Mouse (Mus musculus) lung, embryonic 15.5 days (tissue): Measurements from ENCODE around the gene Galnt10. TPM values are rescaled to one million over a fixed set of nuclear protein-coding genes. Genes with fewer than 3 reads are reported as not detected.

Source experiments
- ATAC-seq: fragments of 200-750 bp; cut with Nextera tagmentation; 2 replicates; pipeline ENCODE4 v1.8.0; 2017; ENCODE audit warnings: moderate number of reproducible peaks, borderline replicate concordance; ENCODE audit not compliant: low FRiP score, low TSS enrichment; ENCODE audit errors: extremely low read depth
- H3K27ac ChIP-seq: fragments of 300-500 bp; sonication (generic); 2 replicates; pipeline ENCODE4 v1.5.1; 2015; ENCODE audit warnings: moderate library complexity, mild to moderate bottlenecking, inconsistent platforms
- H3K27me3 ChIP-seq: fragments of 300-500 bp; sonication (generic); 2 replicates; pipeline ENCODE4 v1.6.1; 2015; ENCODE audit warnings: inconsistent platforms
- H3K36me3 ChIP-seq: fragments of 300-500 bp; sonication (generic); 2 replicates; pipeline ENCODE4 v1.6.1; 2015; ENCODE audit warnings: inconsistent platforms
- H3K4me1 ChIP-seq: fragments of 300-500 bp; sonication (generic); 2 replicates; pipeline ENCODE4 v1.6.1; 2015; ENCODE audit warnings: inconsistent platforms
- H3K4me2 ChIP-seq: fragments of 300-500 bp; sonication (generic); 2 replicates; pipeline ENCODE4 v1.6.1; 2015; ENCODE audit warnings: inconsistent platforms, mild to moderate bottlenecking, moderate library complexity
- H3K4me3 ChIP-seq: fragments of 300-500 bp; sonication (generic); 2 replicates; pipeline ENCODE4 v1.5.1; 2015; ENCODE audit warnings: mild to moderate bottlenecking, inconsistent platforms
- H3K9ac ChIP-seq: fragments of 300-500 bp; sonication (generic); 2 replicates; pipeline ENCODE4 v1.6.1; 2015; ENCODE audit warnings: inconsistent platforms
- H3K9me3 ChIP-seq: fragments of 300-500 bp; sonication (generic); 2 replicates; pipeline ENCODE4 v1.6.1; 2016; ENCODE audit warnings: inconsistent platforms
- WGBS: fragments of 180-500 bp; shearing (Covaris S2); methylation state at CpG from one replicate; pipeline ENCODE4 v1.1.7; 2015; 5-methylcytosine and 5-hydroxymethylcytosine counted together
- polyA plus RNA-seq: library from polyadenylated mRNA; unstranded; fragments of >200 nt; fragmentation: Nextera tagmentation; extraction: Ambion mirVana; gene quantifications from 2 replicates; pipeline ENCODE4 v1.2.1, GENCODE M21; 2015

Galnt10 gene
- polyA plus RNA-seq, 1 experiment from 2014 or later, result 15.3 TPM

DNA sequence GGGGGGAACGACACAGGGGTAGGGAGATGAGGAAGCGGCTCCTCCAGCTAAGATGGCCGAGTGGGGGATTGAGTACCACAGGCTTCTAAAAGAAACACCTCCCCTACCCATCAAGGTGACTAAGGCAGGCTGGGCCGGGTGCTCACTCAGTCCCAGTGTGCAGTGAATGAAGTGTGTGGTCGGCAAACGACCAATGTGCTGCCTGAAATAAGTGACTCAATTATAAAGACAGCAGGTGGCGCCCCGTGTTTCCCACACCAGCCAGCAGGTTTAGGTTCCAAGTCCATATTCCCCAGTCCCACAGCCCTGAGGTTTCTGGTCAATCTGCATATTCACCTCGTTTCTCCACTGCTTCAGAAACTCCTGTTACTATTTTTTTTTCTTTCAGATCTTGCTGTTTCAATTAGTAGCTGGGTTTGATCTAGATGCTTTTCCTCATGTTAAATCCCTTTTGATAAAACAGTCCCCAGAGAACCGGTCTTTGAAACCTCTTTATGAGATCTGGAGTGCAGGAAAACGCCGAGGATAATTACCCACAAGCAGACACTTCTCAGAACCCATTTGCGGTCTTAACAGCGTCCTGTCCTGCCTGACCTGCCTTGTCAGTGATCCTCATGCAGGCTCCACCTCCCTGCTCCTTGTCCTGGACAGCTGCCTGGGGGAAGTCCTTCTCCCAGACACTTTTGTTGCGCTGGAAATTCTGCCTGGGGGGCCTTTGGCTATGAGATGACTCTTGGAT is 27.5 kb upstream of the Galnt10 start:
- Histone ChIP-seq H3K9me3 (no peaks in the 10 kb centered on the region), H3K9ac (no peak overlapping the region), H3K27ac (no peak overlapping the region), H3K4me1 (peaks cover 3% of the 10 kb centered on the region; the same call in 1 of the 2 replicates), H3K27me3 (peaks cover 12% of the 10 kb centered on the region; the same call in 1 of the 2 replicates), H3K4me2 (no peak overlapping the region), H3K4me3 (no peak overlapping the region), H3K36me3 (no peaks in the 10 kb centered on the region)
- 25% methylated on average over 15 of the region's 15 CpGs for WGBS
- no peak for ATAC-seq

DNA sequence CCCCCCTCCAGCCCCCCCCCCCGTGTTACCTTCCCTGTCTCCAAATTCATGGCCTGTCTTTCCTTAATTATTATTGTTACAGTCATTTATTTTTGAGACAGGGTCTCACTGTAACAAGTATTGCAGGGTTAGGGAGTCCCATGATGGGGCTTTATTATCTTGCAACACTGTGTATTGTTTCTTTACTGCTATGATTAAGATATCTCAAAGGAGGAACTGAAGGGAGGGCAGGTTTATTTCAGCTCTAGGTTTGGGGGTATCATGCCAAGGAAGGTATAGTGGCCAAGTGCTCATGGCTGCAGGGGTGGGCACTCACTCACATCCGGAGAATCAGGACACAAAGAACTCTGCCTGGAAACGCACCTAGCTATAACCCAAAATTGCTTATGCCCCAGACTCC is 23.8 kb upstream of the Galnt10 start:
- H3K4me3 ChIP-seq, result no peak overlapping the region
- 77% methylated on average over 3 of the region's 3 CpGs for WGBS
- no peak overlapping the region for H3K9ac ChIP-seq
- H3K4me1 ChIP-seq, result peaks cover 12% of the 10 kb centered on the region; the same call in 1 of the 2 replicates
- H3K36me3 ChIP-seq, result no peaks in the 10 kb centered on the region
- H3K9me3 ChIP-seq, result no peaks in the 10 kb centered on the region
- no peak overlapping the region for H3K27ac ChIP-seq
- H3K27me3 ChIP-seq, result peaks cover 4% of the 10 kb centered on the region; the same call in 1 of the 2 replicates
- ATAC-seq, result no peak
- no peak overlapping the region for H3K4me2 ChIP-seq

DNA sequence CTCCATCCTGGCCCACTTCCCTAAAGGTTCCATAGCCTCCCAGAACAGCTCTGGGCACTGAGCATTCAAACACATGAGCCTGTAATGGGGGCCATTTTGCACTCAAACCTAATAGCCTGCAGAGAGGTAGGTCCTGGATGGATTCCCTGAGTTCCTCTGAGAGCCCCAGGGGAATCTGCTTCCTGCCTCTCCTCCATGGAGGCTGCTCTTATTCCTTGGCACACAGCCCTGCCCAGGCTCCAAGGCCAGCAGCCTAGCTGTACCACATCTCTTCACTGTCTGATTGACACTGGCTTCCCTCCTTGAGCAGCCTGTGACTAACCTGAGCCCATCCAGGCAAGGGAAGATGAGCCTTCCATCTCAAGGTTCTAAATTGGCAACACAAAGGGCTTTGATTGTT is 23.4 kb upstream of the Galnt10 start:
- peaks cover 3% of the 10 kb centered on the region; the same call in 1 of the 2 replicates for H3K27me3 ChIP-seq
- ATAC-seq, result no peak
- no peaks in the 10 kb centered on the region for H3K9me3 ChIP-seq
- no peak overlapping the region for H3K4me2 ChIP-seq
- H3K4me3 ChIP-seq, result no peak overlapping the region
- H3K9ac ChIP-seq, result no peak overlapping the region
- H3K36me3 ChIP-seq, result no peaks in the 10 kb centered on the region
- no peak overlapping the region for H3K27ac ChIP-seq
- H3K4me1 ChIP-seq, result peaks cover 12% of the 10 kb centered on the region; the same call in 1 of the 2 replicates

DNA sequence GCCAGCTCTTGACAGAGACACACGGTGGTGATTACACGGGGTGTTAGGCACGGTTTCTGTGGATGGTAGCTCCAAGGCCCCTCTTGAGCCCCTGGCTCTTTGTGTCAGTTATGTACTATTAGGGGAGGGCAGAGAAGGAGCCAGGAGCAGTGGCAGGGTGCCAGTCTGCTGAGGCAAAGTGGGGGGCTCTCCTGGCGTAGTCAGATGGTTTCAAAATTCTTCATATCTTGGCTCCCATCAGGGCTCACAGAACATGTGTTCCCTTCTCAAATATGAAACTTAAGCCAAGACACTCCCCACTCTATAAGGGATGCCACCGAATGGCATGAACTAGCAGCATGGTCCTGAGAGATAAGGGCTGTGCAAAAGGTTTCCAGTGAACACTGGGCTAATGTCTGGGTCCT is 20.8 kb upstream of the Galnt10 start:
- ATAC-seq, result no peak
- 51% methylated on average over 5 of the region's 5 CpGs for WGBS

DNA sequence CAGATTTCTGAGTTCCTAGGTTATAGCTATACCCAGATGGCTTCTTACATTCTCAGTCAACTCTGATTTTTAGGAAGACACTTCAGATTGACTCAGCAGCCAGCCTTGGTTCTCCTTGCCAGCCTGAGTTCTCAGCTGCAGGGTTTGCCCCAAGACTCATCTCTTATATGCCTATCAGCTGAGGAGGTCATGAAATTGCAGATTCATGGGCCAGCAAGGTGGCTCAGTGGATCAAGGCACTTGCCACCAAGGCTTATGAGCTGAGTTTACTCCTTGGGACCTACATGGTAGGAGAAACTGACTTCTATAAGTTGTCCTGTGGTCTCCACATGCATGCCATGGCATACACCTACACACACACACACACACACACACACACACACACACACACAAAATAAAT is 19.8 kb upstream of the Galnt10 start:
- H3K4me3 ChIP-seq, result no peak overlapping the region
- no peak overlapping the region for H3K9ac ChIP-seq
- peaks cover 21% of the 10 kb centered on the region for H3K4me1 ChIP-seq
- H3K36me3 ChIP-seq, result no peaks in the 10 kb centered on the region
- no peak overlapping the region for H3K27ac ChIP-seq
- ATAC-seq, result no peak
- H3K9me3 ChIP-seq, result no peaks in the 10 kb centered on the region
- H3K27me3 ChIP-seq, result no peaks in the 10 kb centered on the region
- H3K4me2 ChIP-seq, result no peak overlapping the region

More for the DNA sequence above, 20.8 kb upstream of the Galnt10 start:
- Histone ChIP-seq H3K27ac (no peak overlapping the region), H3K4me3 (no peak overlapping the region), H3K9ac (no peak overlapping the region), H3K4me1 (peaks cover 21% of the 10 kb centered on the region), H3K36me3 (no peaks in the 10 kb centered on the region), H3K4me2 (no peak overlapping the region), H3K27me3 (no peaks in the 10 kb centered on the region), H3K9me3 (no peaks in the 10 kb centered on the region)

DNA sequence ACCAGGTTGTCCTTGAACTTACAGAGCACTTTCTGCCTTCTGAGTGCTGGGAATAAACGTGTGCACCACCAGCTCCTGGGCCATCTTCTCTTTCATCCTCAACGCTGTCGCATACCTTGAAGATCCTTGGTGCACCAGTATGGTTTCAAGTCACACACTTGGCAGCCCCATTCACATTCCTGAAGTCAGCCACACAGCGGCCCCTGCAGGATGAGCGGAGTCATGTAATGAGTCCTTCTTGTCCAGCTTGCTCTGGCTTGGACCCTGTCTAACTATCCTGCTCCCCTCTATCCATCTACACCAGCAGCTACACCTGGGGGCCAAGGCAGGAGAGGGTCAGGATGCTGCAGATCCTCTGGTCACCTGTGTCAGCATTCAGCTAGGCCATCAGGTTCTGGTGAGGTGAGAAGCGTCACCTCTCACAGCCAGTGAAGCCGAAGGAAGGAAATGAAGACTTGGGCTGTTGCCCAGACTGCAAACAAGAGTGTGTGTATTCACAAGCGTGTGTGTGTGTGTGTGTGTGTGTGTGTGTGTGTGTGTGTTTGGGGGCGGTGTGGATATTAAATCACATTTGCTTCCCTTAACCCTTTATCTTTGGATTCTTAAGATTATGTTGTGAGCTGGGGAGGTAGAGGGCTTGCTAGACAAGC is 18.0 kb upstream of the Galnt10 start:
- no peak overlapping the region for H3K4me2 ChIP-seq
- H3K4me3 ChIP-seq, result no peak overlapping the region
- H3K4me1 ChIP-seq, result peaks cover 25% of the 10 kb centered on the region
- no peaks in the 10 kb centered on the region for H3K36me3 ChIP-seq
- no peak for ATAC-seq
- H3K9ac ChIP-seq, result no peak overlapping the region
- 30% methylated on average over 9 of the region's 9 CpGs for WGBS
- H3K27me3 ChIP-seq, result no peaks in the 10 kb centered on the region
- no peaks in the 10 kb centered on the region for H3K9me3 ChIP-seq
- H3K27ac ChIP-seq, result no peak overlapping the region

DNA sequence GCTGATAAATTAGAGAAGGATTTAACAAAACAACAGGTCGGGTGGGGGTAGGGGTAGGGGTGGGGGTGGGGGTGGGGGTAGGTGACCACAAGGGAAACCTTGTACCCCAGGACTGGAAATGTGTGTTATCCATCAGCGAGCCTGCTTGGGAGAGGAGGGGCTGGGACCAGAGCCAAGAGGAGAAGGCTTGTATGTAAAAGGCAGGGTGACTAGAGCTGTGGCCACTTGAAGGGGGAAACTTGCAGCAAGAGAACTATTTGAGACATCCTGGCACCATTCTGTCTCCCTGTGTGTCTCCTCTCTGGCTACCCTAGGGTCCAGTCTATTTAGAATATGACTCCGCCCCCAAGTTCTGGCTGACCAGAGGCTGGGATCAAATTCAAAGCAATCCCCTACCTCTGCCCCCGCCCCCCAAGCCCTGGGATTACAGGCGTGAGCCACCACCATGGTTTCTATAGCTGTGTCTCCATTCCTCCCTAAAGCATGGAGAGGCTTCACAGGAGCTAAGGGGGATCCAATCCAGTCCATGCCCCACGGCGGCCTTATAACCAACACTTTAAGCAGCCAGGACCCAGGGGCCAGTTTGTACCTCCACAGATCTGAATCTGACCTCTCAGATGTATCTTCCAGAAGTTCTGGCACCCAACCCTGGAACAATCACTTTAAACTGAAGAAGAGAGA is 13.3 kb upstream of the Galnt10 start:
- Histone ChIP-seq H3K9ac (no peak overlapping the region), H3K27ac (no peak overlapping the region), H3K4me1 (peaks cover 16% of the 10 kb centered on the region), H3K9me3 (no peaks in the 10 kb centered on the region), H3K36me3 (no peaks in the 10 kb centered on the region), H3K4me2 (no peak overlapping the region), H3K4me3 (no peak overlapping the region), H3K27me3 (peaks cover 8% of the 10 kb centered on the region; the same call in 1 of the 2 replicates)
- ATAC-seq, result no peak
- 65% methylated on average over 7 of the region's 7 CpGs for WGBS

DNA sequence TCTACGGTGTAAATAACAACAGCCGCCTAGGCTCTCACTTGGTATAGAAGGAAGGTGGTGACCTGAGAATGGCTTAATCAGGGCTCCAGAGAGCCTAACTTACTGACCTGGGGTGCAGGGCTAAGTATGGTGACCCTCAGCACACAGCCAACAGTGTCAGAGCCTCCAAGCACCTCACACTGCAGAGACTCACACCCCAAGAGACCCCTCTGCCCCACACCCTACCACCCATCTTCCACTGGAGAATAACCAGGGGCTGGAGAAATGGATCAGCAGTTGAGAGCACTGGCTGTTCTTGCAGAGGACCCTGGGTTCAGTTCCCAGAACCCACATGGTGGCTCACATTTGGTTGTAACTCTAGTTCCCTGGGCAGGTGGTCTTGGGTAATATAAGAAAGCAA is 12.2 kb upstream of the Galnt10 start:
- no peak overlapping the region for H3K9ac ChIP-seq
- 90% methylated on average over 2 of the region's 2 CpGs for WGBS
- H3K4me1 ChIP-seq, result peaks cover 5% of the 10 kb centered on the region; the same call in 1 of the 2 replicates
- H3K27ac ChIP-seq, result no peak overlapping the region
- no peak for ATAC-seq
- no peak overlapping the region for H3K4me3 ChIP-seq
- no peak overlapping the region for H3K4me2 ChIP-seq
- H3K36me3 ChIP-seq, result no peaks in the 10 kb centered on the region
- peaks cover 8% of the 10 kb centered on the region; the same call in 1 of the 2 replicates for H3K27me3 ChIP-seq
- H3K9me3 ChIP-seq, result no peaks in the 10 kb centered on the region

DNA sequence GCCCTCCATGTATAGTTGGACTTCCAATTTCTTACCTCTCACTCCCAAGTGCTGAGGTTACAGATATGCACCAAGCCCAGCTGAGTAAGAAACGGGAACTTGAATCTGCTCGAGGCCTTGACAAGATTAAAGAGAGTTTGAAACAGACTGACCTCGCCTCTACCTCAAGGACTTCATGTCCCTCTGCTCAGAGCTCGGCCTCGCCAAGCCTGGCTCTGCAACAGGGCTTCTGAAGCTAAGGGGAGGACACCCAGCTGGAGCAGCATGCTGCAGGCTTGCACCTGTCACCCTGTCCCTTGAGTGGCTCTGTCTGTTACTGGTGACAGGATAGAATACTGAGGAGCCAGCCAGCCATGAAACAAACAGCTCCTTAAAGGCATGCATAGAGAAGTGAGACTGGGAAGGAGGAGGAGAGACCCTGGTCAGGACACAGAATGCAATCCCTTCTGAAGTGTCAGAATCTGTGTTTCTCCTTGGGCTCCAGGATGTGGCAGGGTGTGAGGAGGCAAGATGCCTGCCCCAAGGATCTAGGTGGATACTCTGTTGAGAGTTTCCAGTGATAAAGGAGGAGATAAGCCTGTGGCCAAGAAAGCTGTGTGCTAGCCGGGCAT is 11.2 kb upstream of the Galnt10 start:
- Histone ChIP-seq H3K27me3 (peaks cover 8% of the 10 kb centered on the region; the same call in 1 of the 2 replicates), H3K4me3 (no peak overlapping the region), H3K9ac (no peak overlapping the region), H3K27ac (no peak overlapping the region), H3K4me2 (no peak overlapping the region), H3K9me3 (no peaks in the 10 kb centered on the region), H3K4me1 (0 out of 2 replicates have a peak, but pooled peaks cover 4% of the 10 kb centered on the region), H3K36me3 (no peaks in the 10 kb centered on the region)
- WGBS, result 57% methylated on average over 6 of the region's 6 CpGs
- no peak for ATAC-seq

DNA sequence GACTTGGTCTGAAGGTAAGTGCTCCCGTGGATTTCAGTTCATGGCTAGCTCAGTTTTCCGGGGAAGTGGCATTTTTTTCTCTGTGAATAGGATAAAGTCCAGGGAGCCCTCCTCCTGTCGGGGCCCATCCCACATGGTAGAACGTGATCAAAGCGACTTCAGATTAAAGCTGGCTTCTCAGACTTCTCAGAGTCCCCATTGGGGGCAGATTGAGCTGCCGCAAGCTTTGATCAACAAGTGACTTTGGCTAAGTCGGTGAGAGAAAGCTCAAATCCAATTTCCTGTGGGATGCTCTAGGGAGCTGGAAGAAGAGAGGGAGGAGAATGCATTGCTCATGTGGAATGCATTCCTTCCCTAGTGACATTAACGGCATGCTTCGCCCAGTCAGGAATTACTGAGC is 10.1 kb upstream of the Galnt10 start:
- no peaks in the 10 kb centered on the region for H3K9me3 ChIP-seq
- 0 out of 2 replicates have a peak, but pooled peaks cover 4% of the 10 kb centered on the region for H3K4me1 ChIP-seq
- H3K27me3 ChIP-seq, result peaks cover 8% of the 10 kb centered on the region; the same call in 1 of the 2 replicates
- H3K4me3 ChIP-seq, result no peak overlapping the region
- no peak overlapping the region for H3K4me2 ChIP-seq
- H3K36me3 ChIP-seq, result no peaks in the 10 kb centered on the region
- H3K9ac ChIP-seq, result no peak overlapping the region
- no peak overlapping the region for H3K27ac ChIP-seq
- 10% methylated on average over 9 of the region's 9 CpGs for WGBS
- no peak for ATAC-seq

DNA sequence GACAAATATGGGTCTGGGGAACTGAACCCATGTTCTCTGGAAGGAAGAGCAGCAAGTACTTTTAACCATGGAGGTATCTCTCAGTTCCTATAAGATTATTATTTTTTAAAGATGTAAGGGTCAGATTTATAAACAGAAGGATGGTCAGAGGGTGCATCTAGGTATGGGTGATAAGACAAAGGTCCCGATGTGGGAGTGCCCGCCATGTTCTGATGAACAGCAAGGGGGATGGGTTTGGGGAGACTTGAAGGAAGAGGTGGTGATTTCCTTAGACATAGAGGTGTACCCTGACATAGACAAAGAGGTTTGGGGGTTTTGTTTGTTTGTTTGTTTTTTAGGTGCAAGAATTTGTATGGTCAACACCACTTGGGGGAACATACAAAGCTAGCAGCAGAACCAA is 1.6 kb upstream of the Galnt10 start:
- H3K36me3 ChIP-seq, result no peaks in the 10 kb centered on the region
- H3K9me3 ChIP-seq, result no peaks in the 10 kb centered on the region
- H3K9ac ChIP-seq, result no peak overlapping the region
- no peak overlapping the region for H3K27ac ChIP-seq
- H3K4me2 ChIP-seq, result peak overlapping the region; percentile 98
- H3K4me3 ChIP-seq, result peak overlapping the region; percentile 86; the same call in 1 of the 2 replicates
- H3K27me3 ChIP-seq, result no peaks in the 10 kb centered on the region
- peaks cover 19% of the 10 kb centered on the region for H3K4me1 ChIP-seq
- ATAC-seq, result no peak
- 51% methylated on average over 2 of the region's 2 CpGs for WGBS
